Mouse (Mus musculus): ENCODE results near the gene Lrch4.

- TF ChIP-seq CTCF (IDR thresholded peaks at IDR 0.05; ENCODE audit: insufficient read depth, low read depth, low read length): no peak
- no peak for TF ChIP-seq POLR2A (IDR thresholded peaks at IDR 0.05; ENCODE audit: insufficient read depth, low read depth, low read length)
Observed at GRCm38 (mm10) chr5:137639472-137639871, 10.6 kb downstream of the Lrch4 start.

Data from olfactory bulb, adult 2 months (tissue).